Mouse (Mus musculus): ENCODE results near the gene Tpm4.

DNA sequence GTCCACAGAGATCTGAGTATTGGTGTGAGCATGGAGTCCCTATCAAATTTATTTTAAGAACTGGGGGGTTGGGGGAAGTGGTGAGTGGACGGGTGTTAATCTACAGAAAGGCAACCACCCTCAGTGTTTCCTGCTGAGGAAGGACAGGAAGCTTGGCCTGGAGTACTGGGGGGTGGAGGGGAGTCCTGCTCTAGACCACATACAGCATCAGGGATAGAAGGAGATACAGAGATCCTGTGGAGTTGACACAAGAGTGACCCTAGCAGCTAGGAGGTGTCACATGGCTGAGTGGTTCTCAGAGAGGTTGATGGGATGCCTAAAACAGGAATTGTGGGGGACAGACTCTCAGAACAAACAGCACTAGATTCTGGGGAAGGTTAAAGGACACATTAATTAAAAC, 1.3 kb upstream of the Tpm4 start:
- TF ChIP-seq POLR2A (IDR thresholded peaks at IDR 0.05; ENCODE audit: low read depth, low read length) (no peak), CTCF (conservative IDR thresholded peaks at IDR 0.05; ENCODE audit: insufficient read depth, insufficient read length, low read depth, low read length) (no peak)
